Mouse (Mus musculus) brain, embryonic 14.5 days (tissue): ENCODE measurements at regions not wholly inside any gene's neighbourhood (a gene's known extent, or its start where the extent isn't known, plus 50 kb on each side); places are given as distances from the start of the nearest gene placed in this dataset.
A peak's percentile ranks its signal among the peaks of the same experiment; 100 is the strongest.

Experiments used
- CTCF ChIP-seq: fragments of 200-500 bp; IDR thresholded peaks from 2 replicates; pipeline ENCODE4 v1.5.1; 2012; ENCODE audit warnings: inconsistent platforms, mild to moderate bottlenecking, moderate library complexity, borderline replicate concordance; ENCODE audit not compliant: insufficient read depth, insufficient read length; ENCODE audit errors: extremely low read depth
- POLR2A ChIP-seq: fragments of 200-500 bp; IDR thresholded peaks from 2 replicates; pipeline ENCODE4 v1.6.1; 2012; ENCODE audit warnings: mild to moderate bottlenecking, inconsistent platforms, borderline replicate concordance; ENCODE audit not compliant: poor library complexity, insufficient read depth, insufficient read length, severe bottlenecking; ENCODE audit errors: extremely low read depth

GRCm38 (mm10) chr2:170220871-170221369 lies 73.0 kb upstream of the Zfp217 start:
- TF ChIP-seq CTCF (no peak), POLR2A (peak; percentile 10; the same call in 1 of the 2 replicates)
